Mouse (Mus musculus): ENCODE measurements around the gene Trim25.

DNA sequence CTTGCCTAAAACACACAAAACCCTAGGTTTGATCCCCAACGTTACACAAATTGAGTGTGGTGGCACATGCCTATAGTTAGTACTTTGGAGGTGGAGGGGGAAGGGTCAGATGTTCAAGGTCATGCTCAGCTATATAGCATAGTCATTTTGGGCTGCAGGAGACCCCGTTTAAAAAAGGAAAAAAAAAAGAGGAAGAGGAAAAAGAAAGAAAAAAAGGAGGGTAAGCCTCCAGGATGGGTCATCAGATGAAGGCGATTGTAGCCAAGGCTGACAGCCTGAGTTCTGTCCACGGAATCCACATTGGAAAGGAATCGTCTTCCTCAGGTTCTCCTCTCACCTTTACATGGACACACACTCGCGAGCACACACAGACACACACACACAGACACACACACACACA is 4.7 kb upstream of the Trim25 start:
- TF ChIP-seq CTCF (IDR thresholded peaks at IDR 0.05; ENCODE audit: borderline replicate concordance, insufficient read depth, low read length), result no peak
- TF ChIP-seq POLR2A (IDR thresholded peaks at IDR 0.05; ENCODE audit: low read depth, low read length), result no peak

All from embryonic fibroblast, embryonic 13.5 days (primary cell).